Mouse (Mus musculus): ENCODE data around the gene Gm17720. TPM values are rescaled to one million over a fixed set of nuclear protein-coding genes. Genes with fewer than 3 reads are reported as not detected.

Gene Gm17720
- polyA plus RNA-seq, 1 experiment: not detected

- TF ChIP-seq GATA1 (IDR thresholded peaks at IDR 0.05; ENCODE audit: low read length): no peak
Observed at GRCm38 (mm10) chr8:110065676-110066075, 36.9 kb downstream of the Gm17720 start.

GRCm38 (mm10) chr8:110064606-110065365 lies 37.8 kb downstream of the Gm17720 start:
- TF ChIP-seq GATA1 (IDR thresholded peaks at IDR 0.05; ENCODE audit: low read length): no peak

- TF ChIP-seq GATA1 (IDR thresholded peaks at IDR 0.05; ENCODE audit: low read length): no peak
Observed at GRCm38 (mm10) chr8:110064161-110064560, 38.4 kb downstream of the Gm17720 start.

GRCm38 (mm10) chr8:110058207-110058606 lies 44.3 kb downstream of the Gm17720 start:
- no peak for TF ChIP-seq GATA1 (IDR thresholded peaks at IDR 0.05; ENCODE audit: low read length)

- no peak for TF ChIP-seq GATA1 (IDR thresholded peaks at IDR 0.05; ENCODE audit: low read length)
Observed at GRCm38 (mm10) chr8:110051208-110051607, 51.3 kb downstream of the Gm17720 start.

GRCm38 (mm10) chr8:110040509-110040908 lies 62.0 kb downstream of the Gm17720 start:
- TF ChIP-seq GATA1 (IDR thresholded peaks at IDR 0.05; ENCODE audit: low read length): no peak

- TF ChIP-seq GATA1 (IDR thresholded peaks at IDR 0.05; ENCODE audit: low read length): no peak
Observed at GRCm38 (mm10) chr8:110039659-110040058, 62.9 kb downstream of the Gm17720 start, which contains the start of gene Chst4. TSS of gene Chst4 (minus strand) at chr8:110039740.

GRCm38 (mm10) chr8:110039216-110039615 lies 63.3 kb downstream of the Gm17720 start:
- TF ChIP-seq GATA1 (IDR thresholded peaks at IDR 0.05; ENCODE audit: low read length): no peak

- TF ChIP-seq GATA1 (IDR thresholded peaks at IDR 0.05; ENCODE audit: low read length): no peak
Observed at GRCm38 (mm10) chr8:110036156-110036555, 66.4 kb downstream of the Gm17720 start.

GRCm38 (mm10) chr8:110034331-110034730 lies 68.2 kb downstream of the Gm17720 start:
- TF ChIP-seq GATA1 (IDR thresholded peaks at IDR 0.05; ENCODE audit: low read length): no peak

Other genes with a start within 250 kb of the Gm17720 start
- gene Phlpp2, start 234.2 kb downstream of the Gm17720 start, polyA plus RNA-seq (2012): 3.5 and 5.5 TPM in 2 replicates
- not detected in 2 replicates for gene Marveld3, start 140.6 kb downstream of the Gm17720 start, polyA plus RNA-seq (2012)
- not detected in 2 replicates for gene Tat, start 112.3 kb downstream of the Gm17720 start, polyA plus RNA-seq (2012)
- gene Chst4, start 63.0 kb downstream of the Gm17720 start, polyA plus RNA-seq (2012): not detected in 2 replicates
- not detected in 2 replicates for gene Zfp612, start 23.0 kb downstream of the Gm17720 start, polyA plus RNA-seq (2012)
- not detected in 2 replicates for gene Gm21964, start 1.5 kb downstream of the Gm17720 start, polyA plus RNA-seq (2012)
- gene Calb2, start 65.5 kb upstream of the Gm17720 start, polyA plus RNA-seq (2012): not detected in 2 replicates
- 1.2 and 1.4 TPM in 2 replicates for gene Cmtr2, start 112.9 kb upstream of the Gm17720 start, polyA plus RNA-seq (2012)
- not detected in 2 replicates for gene Hydin, start 164.2 kb upstream of the Gm17720 start, polyA plus RNA-seq (2012)